Mouse (Mus musculus): ENCODE data around the gene Ppp1r9a.

Ppp1r9a gene

DNA sequence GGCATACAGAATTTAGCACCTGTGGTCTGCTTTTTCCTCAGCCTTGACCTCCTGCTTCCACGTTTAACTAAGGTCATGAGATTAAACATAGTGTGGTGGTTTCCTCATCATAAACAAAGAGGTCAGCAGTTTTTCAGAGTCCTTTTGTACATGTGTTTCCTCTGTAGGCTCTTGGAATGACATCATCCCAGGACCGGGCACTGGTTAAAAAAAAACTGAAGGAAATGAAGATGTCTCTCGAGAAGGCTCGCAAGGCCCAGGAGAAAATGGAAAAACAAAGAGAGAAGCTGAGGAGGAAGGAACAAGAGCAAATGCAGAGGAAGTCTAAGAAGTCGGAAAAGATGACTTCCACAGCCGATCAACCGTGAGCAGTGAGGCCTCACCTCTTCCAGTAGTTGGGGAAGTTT is 256.7 kb downstream of the Ppp1r9a start:
- DNase-seq (ENCODE audit: low read depth) = no peak

DNA sequence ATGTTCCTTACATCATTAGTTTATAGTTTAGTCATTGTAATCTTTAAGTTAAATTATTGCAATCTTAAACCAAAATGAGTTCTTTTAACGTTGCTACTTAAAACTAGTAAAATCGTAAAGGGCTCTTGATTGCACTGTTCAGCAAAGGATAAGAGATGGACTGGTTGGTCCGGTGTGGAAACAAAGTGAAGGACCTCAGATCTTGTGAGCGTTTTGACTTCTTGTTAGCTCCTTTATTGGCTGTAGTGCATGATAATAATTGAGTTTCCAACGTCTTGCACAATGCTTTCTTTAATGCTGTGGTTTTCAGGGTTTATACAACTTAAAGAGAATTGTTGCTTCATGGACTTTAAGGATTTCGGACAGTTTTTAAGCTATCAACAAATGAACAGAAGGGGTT is 259.3 kb downstream of the Ppp1r9a start:
- no peak for DNase-seq (ENCODE audit: low read depth)

DNA sequence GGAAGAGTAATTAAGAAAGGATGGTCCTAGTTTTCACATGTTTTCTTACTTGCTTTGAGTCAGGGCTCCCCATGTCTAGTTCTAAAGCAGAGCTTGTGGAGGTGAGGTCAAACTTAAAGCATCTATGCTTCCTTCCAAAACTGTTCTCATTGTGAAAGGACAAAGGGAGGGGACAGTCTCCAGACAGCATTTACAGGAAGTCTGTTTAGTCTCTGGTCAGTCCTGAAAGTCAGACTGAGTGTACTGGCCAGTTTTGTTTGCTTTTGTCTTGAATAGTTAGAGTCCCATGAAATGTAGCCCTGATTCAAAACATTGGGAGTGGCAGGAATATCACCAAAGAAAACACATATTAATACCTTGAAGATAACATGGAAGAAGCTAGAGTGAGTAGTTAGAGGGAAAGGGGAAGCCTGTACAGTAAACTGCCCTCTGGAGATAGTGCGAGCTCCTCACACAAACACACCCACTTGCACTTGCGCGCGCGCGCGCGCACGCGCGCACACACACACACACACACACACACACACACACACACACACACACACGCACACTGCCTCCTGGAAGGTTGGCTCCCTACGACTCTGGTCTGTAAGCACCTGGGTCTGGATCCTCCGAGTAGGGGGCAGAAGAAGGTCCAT is 260.9 kb downstream of the Ppp1r9a start:
- no peak for DNase-seq (ENCODE audit: low read depth)

DNA sequence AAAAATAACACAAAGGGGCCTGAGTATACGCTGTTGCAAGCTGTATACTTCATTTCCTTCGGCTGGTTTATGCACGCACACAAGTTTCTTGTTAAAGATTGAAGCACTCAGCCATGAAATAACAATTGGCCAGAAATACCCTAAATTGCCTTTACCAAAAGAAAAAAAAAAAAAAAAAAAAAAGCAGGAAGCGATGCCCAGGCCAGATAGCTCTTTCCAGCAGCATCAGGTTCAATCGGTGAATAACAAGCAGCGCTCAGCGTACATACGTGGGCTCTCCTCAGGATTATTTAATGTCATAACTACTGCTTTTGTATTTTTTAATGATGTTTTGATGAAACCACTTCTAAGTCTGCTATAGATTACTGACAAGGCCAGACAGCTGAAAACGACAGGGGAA is 262.1 kb downstream of the Ppp1r9a start:
- no peak for DNase-seq (ENCODE audit: low read depth)

DNA sequence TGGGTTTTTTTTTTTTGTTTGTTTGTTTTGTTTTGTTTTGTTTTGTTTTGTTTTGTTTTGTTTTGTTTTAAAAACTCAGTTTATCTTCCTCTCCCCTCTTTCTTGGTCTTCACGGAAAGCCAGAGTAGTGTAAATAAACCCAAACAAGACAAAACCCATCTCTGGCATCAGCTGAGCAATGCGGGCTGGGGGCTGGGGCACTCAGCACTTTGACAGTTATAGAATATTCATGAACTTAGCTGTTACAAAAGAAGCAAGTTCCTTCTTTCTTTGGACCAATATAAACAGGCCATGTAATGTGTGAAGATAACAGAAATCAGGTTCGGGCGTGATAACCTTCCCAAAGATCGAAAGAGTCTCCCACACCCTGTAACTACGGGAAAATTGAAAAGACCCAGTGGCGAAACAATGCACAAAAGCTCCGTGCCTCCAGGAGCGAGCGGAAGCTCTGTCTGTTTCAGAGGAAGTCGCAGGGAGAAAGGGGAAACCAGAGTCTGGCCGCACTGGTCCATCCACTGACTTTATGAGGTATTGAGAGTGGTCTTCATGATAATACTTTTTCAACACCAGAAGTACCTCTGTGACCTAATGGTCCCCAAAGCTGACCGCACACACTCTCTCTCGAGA is 264.4 kb downstream of the Ppp1r9a start:
- no peak for DNase-seq (ENCODE audit: low read depth)

GRCm38 (mm10) chr6:5168158-5168557 is 265.4 kb downstream of the Ppp1r9a start:
- DNase-seq (ENCODE audit: low read depth) = no peak

GRCm38 (mm10) chr6:5171418-5171817 is 268.7 kb downstream of the Ppp1r9a start:
- no peak for DNase-seq (ENCODE audit: low read depth)

DNA sequence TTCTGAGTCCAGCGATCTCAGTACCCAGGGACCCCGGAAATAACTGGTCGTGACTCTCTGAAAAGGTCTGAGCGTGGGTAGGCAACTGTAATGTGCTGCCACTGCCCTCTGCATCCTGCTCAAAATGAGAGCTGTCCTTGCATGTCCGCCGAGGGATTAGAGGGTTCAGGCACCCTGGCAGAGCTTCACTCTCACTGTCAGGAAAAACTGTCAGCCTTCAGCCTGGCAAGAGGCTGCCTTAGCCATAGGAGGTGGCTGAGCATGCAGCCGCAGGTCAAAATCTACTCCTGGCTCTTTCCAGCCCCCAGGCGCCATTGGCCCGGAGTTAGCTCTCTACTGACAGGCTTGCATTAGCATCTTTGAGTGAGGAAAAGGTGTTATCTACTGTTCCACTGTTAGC is 269.9 kb downstream of the Ppp1r9a start:
- no peak for DNase-seq (ENCODE audit: low read depth)

DNA sequence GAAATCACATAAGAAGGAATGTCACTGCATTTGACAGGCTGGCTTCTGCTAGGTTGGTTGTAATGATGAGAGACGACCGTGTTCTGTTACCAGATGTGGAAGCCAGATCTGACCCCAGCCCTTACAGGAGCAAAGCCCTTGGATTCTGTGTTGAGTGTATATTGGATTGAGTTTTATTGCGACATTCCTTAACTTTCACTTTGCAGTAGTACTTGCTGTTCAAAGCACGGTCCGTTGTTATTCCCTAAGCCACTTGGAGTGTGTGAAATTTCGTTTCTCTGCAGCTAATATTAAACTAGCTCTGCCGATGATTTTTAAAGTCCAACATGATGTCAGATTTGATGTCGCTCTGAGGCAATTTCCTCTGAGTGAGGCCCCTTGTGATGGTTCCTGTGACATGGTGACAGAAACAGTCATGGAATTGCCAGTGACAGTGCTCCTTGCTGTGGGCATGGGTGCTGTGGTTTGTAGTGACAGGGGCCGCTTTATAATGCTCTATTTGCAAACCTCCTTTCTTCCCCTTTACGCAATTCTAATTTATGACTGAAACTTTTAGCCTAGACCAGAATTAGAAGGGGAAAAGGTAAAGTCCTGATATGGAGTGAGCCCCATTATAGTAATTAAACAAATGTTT is 271.6 kb downstream of the Ppp1r9a start:
- no peak for DNase-seq (ENCODE audit: low read depth)

DNA sequence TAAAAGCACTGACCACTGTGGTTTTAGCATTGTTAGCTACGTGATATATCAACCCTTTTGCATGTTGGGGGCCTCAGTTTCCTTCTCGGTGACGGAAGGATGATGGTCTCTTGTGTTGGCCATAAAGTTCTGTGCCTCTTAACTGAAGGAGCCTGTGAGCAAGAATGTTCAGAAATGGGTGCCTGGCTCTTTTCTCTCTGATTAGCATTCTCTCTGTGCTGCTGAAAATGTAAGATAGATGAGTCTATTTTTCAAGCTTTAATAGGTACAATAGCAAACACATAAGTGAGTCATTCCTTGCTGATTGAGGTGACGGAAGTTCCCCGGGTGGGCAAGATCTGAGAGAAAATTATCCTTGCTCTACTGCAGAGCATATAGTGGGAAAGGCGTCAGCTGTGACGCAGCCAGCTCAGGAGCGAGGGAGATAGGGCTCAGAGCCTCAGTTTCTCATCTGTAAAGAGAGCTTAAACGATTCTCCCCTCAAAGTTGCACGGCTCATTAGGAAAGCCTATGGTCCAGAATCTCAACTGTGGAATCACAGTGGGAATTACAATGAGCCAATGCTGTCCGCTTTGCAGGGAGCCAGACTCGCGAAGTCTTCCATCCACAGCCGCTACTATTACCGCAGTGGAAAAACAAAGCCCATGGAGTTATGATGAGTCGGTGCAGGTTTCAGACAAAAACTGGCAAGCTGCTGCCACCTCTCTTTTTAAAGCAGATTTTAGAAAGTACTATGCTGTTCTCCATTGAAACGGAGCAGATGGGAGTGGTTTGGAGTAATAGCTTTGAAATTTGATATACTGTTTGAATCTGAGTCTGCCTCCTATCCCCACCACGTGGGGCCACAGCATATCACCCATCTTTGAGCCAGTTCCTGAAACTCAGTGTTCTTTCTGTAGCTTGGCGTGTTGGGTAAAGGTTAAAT is 275.5 kb downstream of the Ppp1r9a start:
- DNase-seq (ENCODE audit: low read depth) = no peak

GRCm38 (mm10) chr6:5179189-5179588 is 276.5 kb downstream of the Ppp1r9a start:
- no peak for DNase-seq (ENCODE audit: low read depth)

DNA sequence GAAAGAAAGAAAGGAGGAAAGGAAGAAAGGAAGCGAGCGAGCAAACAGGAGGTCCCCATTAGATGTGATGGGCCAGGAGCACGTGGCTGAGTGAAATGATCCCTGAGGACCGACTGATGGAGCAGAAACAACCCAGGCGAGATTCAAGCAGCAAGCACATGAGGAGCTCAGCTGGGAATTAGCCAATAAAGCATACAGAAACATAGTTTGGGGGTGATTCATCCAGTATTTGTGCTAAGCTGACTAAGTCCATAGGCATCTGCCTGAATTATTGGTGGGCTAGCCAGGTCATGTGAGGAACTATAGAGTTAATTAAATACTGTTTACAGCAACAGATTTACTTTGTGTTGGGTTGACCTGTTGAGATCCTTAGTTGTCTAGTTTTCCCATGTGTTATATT is 277.9 kb downstream of the Ppp1r9a start:
- no peak for DNase-seq (ENCODE audit: low read depth)

GRCm38 (mm10) chr6:5186229-5186950 is 283.7 kb downstream of the Ppp1r9a start:
- DNase-seq (ENCODE audit: low read depth) = no peak

DNA sequence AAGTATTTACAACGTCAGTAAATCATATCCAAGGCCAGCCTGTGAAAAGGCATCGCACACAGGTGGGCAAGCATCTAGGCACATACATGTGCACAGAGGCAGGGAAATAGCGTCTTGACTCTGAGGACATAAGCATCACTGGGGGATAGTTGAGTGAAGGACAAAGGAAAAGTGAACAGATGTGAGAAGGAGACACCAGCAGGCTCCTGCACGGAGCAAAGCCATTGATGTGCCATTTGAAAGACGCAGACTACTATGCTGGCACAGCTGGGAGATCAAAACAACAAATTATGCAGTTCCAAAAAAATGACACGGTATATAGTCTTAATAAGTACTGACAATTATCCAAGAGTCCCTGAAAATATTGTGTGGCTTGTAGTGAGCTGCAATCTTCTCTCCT is 284.9 kb downstream of the Ppp1r9a start:
- DNase-seq (ENCODE audit: low read depth) = no peak

- DNase-seq (ENCODE audit: low read depth) = no peak
Measured at GRCm38 (mm10) chr6:5188036-5188435, 285.3 kb downstream of the Ppp1r9a start.

- DNase-seq (ENCODE audit: low read depth) = no peak
Measured at GRCm38 (mm10) chr6:5188938-5189337, 286.2 kb downstream of the Ppp1r9a start.

DNA sequence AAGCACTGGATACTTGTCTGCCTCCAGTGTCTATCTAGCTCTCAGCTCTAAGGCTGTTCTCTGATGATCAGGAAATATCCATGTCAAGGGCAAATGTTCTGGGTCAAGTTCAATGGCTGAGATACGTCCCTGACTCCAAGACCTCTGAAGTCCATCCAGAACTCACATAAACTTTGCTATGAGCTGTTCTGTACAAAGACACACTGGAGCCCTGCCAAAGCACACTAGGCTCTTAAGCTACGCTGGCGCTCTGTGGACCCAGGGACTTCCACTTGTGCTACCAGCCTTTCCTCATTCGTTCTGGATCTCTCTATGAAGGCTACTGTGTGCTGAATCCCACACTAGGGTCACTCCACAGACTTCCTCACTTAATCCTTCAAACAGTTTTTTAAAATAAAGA is 286.8 kb downstream of the Ppp1r9a start:
- DNase-seq (ENCODE audit: low read depth) = no peak

DNA sequence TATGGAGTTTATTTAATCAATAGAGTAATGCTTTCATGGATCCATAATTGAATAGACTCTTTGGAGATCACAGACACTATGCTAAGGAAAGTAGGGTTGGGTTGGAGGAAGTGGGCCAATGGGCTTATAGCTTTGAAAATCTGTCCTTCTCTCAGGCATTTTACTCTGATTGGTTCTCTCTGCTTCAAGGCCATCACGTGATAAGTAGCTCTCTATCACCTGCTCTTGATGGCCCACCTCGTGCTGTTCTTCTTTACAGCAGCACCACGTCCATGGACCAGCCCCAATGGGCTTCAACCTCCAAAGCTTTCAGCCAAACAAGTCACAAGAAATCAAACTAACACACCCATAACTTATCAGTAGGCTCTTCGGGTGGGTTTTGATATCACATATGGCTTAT is 288.0 kb downstream of the Ppp1r9a start:
- no peak for DNase-seq (ENCODE audit: low read depth)

GRCm38 (mm10) chr6:5193693-5194092 is 291.0 kb downstream of the Ppp1r9a start, which contains the start of gene Pon1:
Gene Pon1, minus strand, starts transcription at chr6:5193946.
- no peak for DNase-seq (ENCODE audit: low read depth)

- no peak for DNase-seq (ENCODE audit: low read depth)
Measured at GRCm38 (mm10) chr6:5198590-5198989, 295.9 kb downstream of the Ppp1r9a start.

- DNase-seq (ENCODE audit: low read depth) = no peak
Measured at GRCm38 (mm10) chr6:5199376-5199905, 296.7 kb downstream of the Ppp1r9a start.

- no peak for DNase-seq (ENCODE audit: low read depth)
Measured at GRCm38 (mm10) chr6:5199916-5200315, 297.2 kb downstream of the Ppp1r9a start.
